Mouse (Mus musculus): Measurements from ENCODE around the gene Ccr9.

GRCm38 (mm10) chr9:123802896-123803295 lies 124.7 kb downstream of the Ccr9 start:
- TF ChIP-seq CTCF (IDR thresholded peaks at IDR 0.05; ENCODE audit: borderline replicate concordance, control insufficient read depth, extremely low read depth, insufficient read depth, low read length, poor library complexity) (no peak), POLR2A (IDR thresholded peaks at IDR 0.05; ENCODE audit: control insufficient read depth, extremely low read depth, insufficient read depth, low read length, poor library complexity) (no peak)

All from thymus, adult 2 months (tissue).